Mouse (Mus musculus): ENCODE data around the gene Prkar1b.

DNA sequence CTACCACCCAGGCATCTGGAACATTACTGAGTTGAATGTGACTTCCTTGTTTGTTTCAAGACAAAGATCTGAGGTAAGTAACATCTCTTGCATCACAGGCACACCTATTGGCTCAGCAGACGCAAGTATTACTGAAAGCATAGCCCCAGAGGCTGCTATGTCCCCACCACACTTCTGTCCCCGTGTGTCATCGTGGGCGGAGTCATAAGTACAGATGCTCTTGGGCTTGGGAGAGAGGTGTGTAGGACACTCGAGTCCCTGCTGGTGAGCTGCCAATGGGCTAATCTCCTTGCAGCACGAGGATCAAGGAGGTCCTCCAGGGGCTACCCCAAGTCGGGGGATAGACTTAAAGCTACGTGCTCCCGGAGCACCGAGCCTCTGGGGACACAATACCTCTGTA is 96.6 kb downstream of the Prkar1b start:
- TF ChIP-seq EP300 (optimal IDR thresholded peaks at IDR 0.05) (no peak), CTCF (IDR thresholded peaks at IDR 0.05; ENCODE audit: low read depth) (no peak)

Measured in stomach, postnatal 0 days (tissue).